Mouse (Mus musculus) kidney, postnatal 0 days (tissue): ENCODE data around the gene Tut4. TPM values are rescaled to one million over a fixed set of nuclear protein-coding genes. Genes with fewer than 3 reads are reported as not detected.
A peak's percentile ranks its signal among the peaks of the same experiment; 100 is the strongest.

Experiments used
- ATAC-seq: fragments of 200-750 bp; cut with Nextera tagmentation; replicated peaks from 2 replicates; pipeline ENCODE4 v1.8.0; 2017; ENCODE audit warnings: low read depth, moderate number of reproducible peaks, moderate TSS enrichment, moderate library complexity; ENCODE audit not compliant: low FRiP score
- DNase-seq: peaks from one replicate; pipeline ENCODE4 v3.0.0-alpha.2; 2016; ENCODE audit warnings: low spot score
- H3K27ac ChIP-seq: fragments of 300-500 bp; sonication (generic); 2 replicates; pipeline ENCODE4 v1.5.1; 2014; ENCODE audit warnings: mild to moderate bottlenecking
- H3K27me3 ChIP-seq: fragments of 300-500 bp; sonication (generic); 2 replicates; pipeline ENCODE4 v1.6.1; 2014; ENCODE audit warnings: low read length, mixed read lengths; ENCODE audit not compliant: insufficient read depth
- H3K36me3 ChIP-seq: fragments of 300-500 bp; sonication (generic); 2 replicates; pipeline ENCODE4 v1.6.1; 2014; ENCODE audit warnings: low read length, mixed read lengths; ENCODE audit not compliant: insufficient read depth
- H3K4me1 ChIP-seq: fragments of 300-500 bp; sonication (generic); replicated peaks from 2 replicates; pipeline ENCODE4 v1.6.1; 2014; ENCODE audit warnings: antibody characterized with exemption, low read length, mixed read lengths; ENCODE audit not compliant: insufficient read depth
- H3K4me2 ChIP-seq: fragments of 300-500 bp; sonication (generic); 2 replicates; pipeline ENCODE4 v1.6.1; 2014; ENCODE audit warnings: mild to moderate bottlenecking, low read length, moderate library complexity, mixed read lengths
- H3K4me3 ChIP-seq: fragments of 300-500 bp; sonication (generic); replicated peaks from 2 replicates; pipeline ENCODE4 v1.5.1; 2014; ENCODE audit warnings: low read depth, low read length
- H3K9ac ChIP-seq: fragments of 300-500 bp; sonication (generic); 2 replicates; pipeline ENCODE4 v1.6.1; 2014; ENCODE audit warnings: low read depth, low read length
- H3K9me3 ChIP-seq: fragments of 300-500 bp; sonication (generic); replicated peaks from 2 replicates; pipeline ENCODE4 v1.6.1; 2016; ENCODE audit warnings: low read length, inconsistent platforms, mixed read lengths
- CTCF ChIP-seq: IDR thresholded peaks from 2 replicates; pipeline ENCODE4 v1.5.1; 2016; ENCODE audit warnings: antibody characterized with exemption, low read depth, mild to moderate bottlenecking, moderate library complexity
- WGBS: fragments of 180-500 bp; shearing (Covaris S2); extraction: QIAGEN DNeasy Blood & Tissue Kit; methylation state at CpG from one replicate; pipeline ENCODE4 v1.1.7; 2014; 5-methylcytosine and 5-hydroxymethylcytosine counted together
- polyA plus RNA-seq: library from polyadenylated mRNA; unstranded; fragments of >200 nt; fragmentation: Nextera tagmentation; extraction: Ambion mirVana; gene quantifications from 2 replicates; pipeline ENCODE4 v1.2.1, GENCODE M21; 2015

Gene Tut4
- polyA plus RNA-seq: 56.6 and 56.9 TPM in 2 replicates

DNA sequence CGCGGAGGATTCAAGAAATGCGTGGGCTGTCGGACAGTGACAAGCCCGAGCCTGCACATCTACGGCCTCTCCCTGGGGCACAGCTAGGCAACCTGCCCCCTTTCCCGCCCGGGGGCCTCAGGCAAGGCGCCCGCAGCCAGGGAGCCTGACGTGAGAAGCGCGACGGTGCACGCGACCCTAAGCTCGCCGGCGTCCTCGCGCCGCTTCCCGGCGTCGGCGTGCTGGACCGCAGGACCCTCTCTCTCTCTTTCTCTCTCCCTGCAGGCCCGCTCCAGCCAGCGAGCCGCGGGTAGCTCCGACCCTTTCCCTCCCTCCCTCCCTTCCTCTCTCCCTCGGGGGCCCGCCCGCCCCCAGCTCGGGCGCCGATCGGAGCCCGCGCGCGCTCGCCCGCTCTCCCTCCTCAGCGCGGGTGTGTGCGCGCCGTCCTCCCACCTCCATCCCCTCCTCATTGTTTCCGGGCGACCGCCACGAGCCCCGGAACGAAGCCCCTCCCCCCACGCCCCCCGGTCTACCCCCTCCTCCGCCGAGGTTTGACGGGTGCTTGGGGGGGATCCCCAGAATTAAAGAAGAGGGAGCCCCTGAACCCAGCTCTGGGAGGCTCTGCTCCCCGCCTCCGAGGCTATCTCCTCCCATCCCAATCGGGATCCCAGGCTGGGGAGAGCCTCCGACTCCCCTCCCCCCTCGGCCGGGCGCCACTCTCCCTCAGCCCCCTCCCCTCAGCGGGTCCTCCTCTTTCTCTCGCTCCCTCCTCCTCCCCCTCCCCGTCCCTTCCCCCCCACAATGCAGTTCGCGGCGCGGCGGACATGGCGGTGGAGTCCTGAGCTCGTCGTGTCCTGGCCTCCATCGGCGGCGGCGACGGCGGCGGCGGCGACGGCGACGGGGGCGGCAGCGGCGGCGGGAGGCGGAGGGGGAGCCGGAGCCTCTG, at the start of gene Tut4:
TSS of gene Tut4 (plus strand) at position 196 of the 925 bp plus-strand sequence.
- DNase-seq (peak; percentile 96), ATAC-seq (peak; percentile 88)
- H3K36me3 ChIP-seq: no peaks in the 10 kb centered on the region
- peak within 1 kb of the TSS; percentile 96 for H3K4me3 ChIP-seq
- no peak for TF ChIP-seq CTCF
- peak within 1 kb of the TSS; percentile 97 for H3K9ac ChIP-seq
- peak within 1 kb of the TSS; percentile 98 for H3K27ac ChIP-seq
- no peaks in the 10 kb centered on the region for H3K9me3 ChIP-seq
- under 1% methylated on average over 63 of the region's 97 CpGs for WGBS
- no peaks in the 10 kb centered on the region for H3K4me1 ChIP-seq
- no peaks in the 10 kb centered on the region for H3K27me3 ChIP-seq
- peak within 1 kb of the TSS; percentile 93 for H3K4me2 ChIP-seq

DNA sequence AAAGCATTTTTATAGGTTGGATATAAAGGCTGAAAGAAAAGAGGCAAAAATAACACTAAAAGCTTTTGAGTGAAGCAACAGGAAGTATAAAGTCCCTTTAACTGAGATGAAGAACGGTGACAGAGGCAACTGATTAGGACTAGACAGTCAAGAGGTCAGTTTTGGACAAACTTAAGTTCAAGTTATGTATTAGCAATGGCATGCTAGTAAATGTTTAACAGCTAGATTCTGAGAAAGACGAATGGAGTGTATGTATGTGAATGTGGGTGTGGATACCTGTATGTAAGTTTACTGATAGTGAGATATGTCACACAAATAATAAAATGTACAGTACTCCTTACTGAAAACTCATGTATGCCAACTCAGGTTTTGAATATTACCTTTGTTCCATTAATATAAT, 34.6 kb upstream of the Tut4 start:
- H3K9ac ChIP-seq: no peak overlapping the region
- no peaks in the 10 kb centered on the region for H3K27me3 ChIP-seq
- no peak for TF ChIP-seq CTCF
- H3K36me3 ChIP-seq: no peaks in the 10 kb centered on the region
- H3K27ac ChIP-seq: no peak overlapping the region
- H3K9me3 ChIP-seq: no peaks in the 10 kb centered on the region
- DNase-seq (no peak), ATAC-seq (no peak)
- no peak overlapping the region for H3K4me2 ChIP-seq
- 52% methylated on average over 2 of the region's 2 CpGs for WGBS
- no peaks in the 10 kb centered on the region for H3K4me1 ChIP-seq
- no peak overlapping the region for H3K4me3 ChIP-seq

DNA sequence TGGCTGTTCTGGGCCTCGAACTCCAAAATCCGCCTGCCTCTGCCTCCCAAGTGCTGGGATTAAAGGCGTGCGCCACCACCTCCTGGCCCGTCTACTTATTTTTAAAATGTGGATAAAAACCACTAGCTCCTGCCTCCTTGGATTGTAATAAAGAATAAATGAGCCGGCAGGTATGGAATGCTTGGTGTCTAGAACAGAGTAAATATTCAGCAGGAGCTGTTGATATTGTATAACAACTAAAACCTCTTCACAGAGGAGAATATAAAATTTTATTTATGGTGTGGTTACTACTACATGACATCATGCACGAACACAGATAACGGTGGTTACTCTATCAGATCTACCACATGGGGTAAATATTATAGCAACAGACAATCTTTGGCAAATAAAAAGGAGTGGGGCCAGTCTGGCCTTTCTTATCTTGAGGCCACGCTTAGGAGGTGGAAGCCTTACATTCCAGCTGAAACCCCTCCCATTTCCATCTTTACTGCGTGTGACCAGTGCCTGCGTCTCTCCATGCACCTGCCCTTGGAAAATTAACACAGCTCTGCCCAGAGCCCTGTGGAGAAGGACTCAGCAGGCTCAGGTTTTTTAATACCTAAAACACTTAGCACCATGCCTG, 31.4 kb upstream of the Tut4 start:
- H3K27ac ChIP-seq: no peak overlapping the region
- no peak for ATAC-seq

DNA sequence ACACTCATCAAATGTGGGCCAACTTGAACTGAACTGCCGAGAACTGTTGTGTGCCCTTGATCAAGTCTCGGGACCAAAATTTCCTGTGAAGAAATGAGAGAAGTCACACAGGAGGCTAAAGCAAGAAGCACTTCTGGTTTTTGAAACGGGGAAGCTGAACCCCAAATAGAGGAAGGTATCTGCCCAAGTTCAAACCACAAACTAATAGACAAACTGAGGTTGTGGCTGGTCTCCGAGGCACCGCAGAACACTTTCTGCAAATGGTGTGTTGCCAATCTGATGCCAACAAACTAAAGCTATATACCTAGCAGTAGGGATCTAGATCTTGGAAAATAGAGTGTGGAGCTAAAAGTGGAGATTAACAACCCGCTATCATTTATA, 30.9 kb upstream of the Tut4 start:
- Histone ChIP-seq H3K4me2 (no peak overlapping the region), H3K9me3 (no peaks in the 10 kb centered on the region), H3K36me3 (no peaks in the 10 kb centered on the region), H3K27ac (no peak overlapping the region), H3K27me3 (no peaks in the 10 kb centered on the region), H3K4me1 (no peaks in the 10 kb centered on the region), H3K9ac (no peak overlapping the region), H3K4me3 (no peak overlapping the region)
- no peak for TF ChIP-seq CTCF
- DNase-seq (no peak), ATAC-seq (no peak)
- 86% methylated on average over 6 of the region's 6 CpGs for WGBS

More for the DNA sequence above, 31.4 kb upstream of the Tut4 start:
- Histone ChIP-seq H3K27me3 (no peaks in the 10 kb centered on the region), H3K4me2 (no peak overlapping the region), H3K9ac (no peak overlapping the region), H3K4me3 (no peak overlapping the region), H3K4me1 (no peaks in the 10 kb centered on the region), H3K36me3 (no peaks in the 10 kb centered on the region), H3K9me3 (no peaks in the 10 kb centered on the region)
- TF ChIP-seq CTCF: no peak
- DNase-seq: no peak
- 60% methylated on average over 11 of the region's 11 CpGs for WGBS

DNA sequence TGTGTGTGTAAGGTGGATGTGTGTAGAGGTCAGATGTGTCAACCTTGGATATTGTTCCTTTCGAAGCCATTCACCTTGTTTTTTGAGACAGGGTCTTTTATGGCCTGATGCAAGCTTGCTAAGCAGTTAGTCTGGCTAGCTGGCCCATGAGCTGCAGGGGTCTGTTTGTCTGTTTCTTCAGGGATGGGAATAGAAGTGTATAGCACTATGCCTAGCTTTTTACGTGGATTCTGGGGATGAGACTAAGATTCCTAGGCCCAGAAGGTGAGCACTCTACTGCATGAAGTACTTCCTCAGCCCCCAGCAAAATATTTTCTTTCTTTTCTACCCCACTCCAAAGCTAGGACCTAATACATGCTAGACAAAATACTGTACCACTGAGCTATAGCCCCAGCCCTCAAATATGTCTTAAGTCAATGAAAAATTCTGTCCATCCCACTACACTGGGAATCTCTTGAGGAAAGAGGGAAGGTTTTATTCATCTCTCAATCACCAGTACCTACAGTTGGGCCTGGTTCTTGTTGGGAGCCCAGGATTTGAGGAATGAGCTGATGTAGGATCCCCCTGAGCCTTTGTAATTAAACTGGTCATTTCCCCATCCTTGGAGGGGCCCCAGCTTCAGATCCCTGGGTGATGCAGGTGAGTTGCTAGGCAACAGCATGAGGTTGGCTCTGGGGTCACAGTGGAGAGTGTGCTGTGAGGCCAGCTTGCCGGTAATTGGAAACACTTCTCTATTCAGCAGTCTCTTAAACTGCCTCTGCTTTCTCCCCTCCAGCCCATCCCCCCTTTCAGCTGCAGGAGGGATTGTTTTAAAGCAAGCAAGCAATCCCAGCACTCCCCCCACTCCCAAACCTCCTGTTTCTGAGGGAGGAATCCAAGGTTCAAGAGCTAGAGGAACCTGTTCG, 28.3 kb upstream of the Tut4 start:
- TF ChIP-seq CTCF: no peak
- WGBS: 46% methylated on average over 4 of the region's 4 CpGs
- DNase-seq: no peak

DNA sequence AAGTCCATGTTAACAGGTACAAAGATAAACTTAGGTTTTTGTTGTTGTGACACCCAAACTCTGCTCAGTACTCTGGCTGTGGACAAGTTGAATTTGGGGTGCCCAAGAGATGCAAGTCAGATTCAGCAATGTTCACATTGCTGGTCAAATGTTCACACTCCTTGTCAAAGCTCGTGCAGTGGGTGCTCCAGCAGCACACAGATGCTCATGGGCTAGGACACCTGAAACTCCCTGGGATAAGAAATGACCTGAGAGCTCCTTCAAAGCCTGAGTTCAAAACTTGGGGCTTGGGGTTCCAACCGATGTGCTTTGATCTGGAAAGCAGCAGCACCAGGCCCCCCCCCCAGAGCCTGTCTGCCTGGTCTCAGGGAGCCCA, 27.7 kb upstream of the Tut4 start:
- H3K27ac ChIP-seq: no peak overlapping the region
- no peaks in the 10 kb centered on the region for H3K4me1 ChIP-seq
- no peak overlapping the region for H3K4me2 ChIP-seq
- no peak overlapping the region for H3K9ac ChIP-seq
- DNase-seq (no peak), ATAC-seq (no peak)
- 36% methylated on average over 2 of the region's 2 CpGs for WGBS
- H3K36me3 ChIP-seq: no peaks in the 10 kb centered on the region
- no peak overlapping the region for H3K4me3 ChIP-seq
- H3K27me3 ChIP-seq: no peaks in the 10 kb centered on the region
- no peaks in the 10 kb centered on the region for H3K9me3 ChIP-seq
- TF ChIP-seq CTCF: no peak

More for the DNA sequence above, 28.3 kb upstream of the Tut4 start:
- no peak overlapping the region for H3K9ac ChIP-seq
- ATAC-seq: 0 out of 2 replicates have a peak, but pooled peaks have one; percentile 43
- no peaks in the 10 kb centered on the region for H3K9me3 ChIP-seq
- no peak overlapping the region for H3K4me2 ChIP-seq
- no peak overlapping the region for H3K27ac ChIP-seq
- H3K36me3 ChIP-seq: no peaks in the 10 kb centered on the region
- no peaks in the 10 kb centered on the region for H3K4me1 ChIP-seq
- no peaks in the 10 kb centered on the region for H3K27me3 ChIP-seq
- H3K4me3 ChIP-seq: no peak overlapping the region
